Mouse (Mus musculus) adrenal gland, adult 8-10 months (tissue): Measurements from ENCODE around the gene Ube2k. TPM values are rescaled to one million over a fixed set of nuclear protein-coding genes. Genes with fewer than 3 reads are reported as not detected.
A peak's percentile ranks its signal among the peaks of the same experiment; 100 is the strongest.

ENCODE experiments used
- DNase-seq: peaks from one replicate; pipeline ENCODE4 v3.0.0; 2022
- total RNA-seq, 4 experiments: library from RNA; stranded (reverse); gene quantifications; 2 replicates each; pipeline ENCODE4 v1.2.4; 2022

Gene Ube2k
- total RNA-seq, 4 experiments from 2014 or later, result 65.6 to 84.9 (median 75.1) TPM

DNA sequence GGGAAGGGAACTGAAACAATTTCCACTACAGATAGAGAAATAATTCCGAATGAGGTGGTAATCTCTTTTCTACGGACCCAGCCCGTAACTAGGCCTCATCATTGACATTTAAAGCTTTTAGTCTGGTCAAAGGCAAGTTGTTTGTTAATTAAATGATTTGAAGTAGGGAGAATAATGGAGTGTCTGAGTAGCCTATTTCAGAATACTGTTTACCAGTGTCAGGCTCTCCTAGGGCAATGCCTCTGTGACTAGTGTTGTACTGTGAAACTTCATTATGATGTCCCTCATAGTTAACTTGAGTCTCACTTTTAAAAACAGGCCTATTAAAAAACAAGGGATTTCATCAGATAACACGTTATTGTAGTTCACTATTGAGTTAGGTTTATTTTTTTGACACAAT, 1.1 kb downstream of the Ube2k start:
- no peak for DNase-seq

DNA sequence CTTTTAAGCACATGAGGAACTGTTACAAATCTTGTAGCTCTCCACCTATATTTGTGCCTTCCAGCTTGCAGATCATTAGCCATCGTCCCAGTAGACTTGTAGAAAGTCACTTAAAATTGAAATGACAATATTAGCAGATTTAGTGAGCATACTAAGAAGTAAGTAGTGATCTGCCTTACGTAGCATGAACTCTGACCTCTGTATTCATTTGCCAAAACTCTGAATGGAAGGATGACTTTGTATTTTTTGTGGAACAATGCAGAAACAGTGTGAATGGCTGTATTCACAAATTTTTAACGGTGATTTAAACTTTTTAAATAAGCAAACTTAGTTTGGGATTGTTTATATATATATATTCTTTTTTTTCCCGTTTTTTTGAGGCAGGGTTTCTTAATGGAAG, 1.8 kb downstream of the Ube2k start:
- no peak for DNase-seq

GRCm38 (mm10) chr5:65539786-65540185, 2.8 kb downstream of the Ube2k start:
- no peak for DNase-seq

GRCm38 (mm10) chr5:65541889-65542288, 4.9 kb downstream of the Ube2k start:
- DNase-seq, result no peak

- DNase-seq, result no peak
Measured at GRCm38 (mm10) chr5:65543491-65543890, 6.5 kb downstream of the Ube2k start.

GRCm38 (mm10) chr5:65544616-65545015, 7.6 kb downstream of the Ube2k start:
- no peak for DNase-seq

DNA sequence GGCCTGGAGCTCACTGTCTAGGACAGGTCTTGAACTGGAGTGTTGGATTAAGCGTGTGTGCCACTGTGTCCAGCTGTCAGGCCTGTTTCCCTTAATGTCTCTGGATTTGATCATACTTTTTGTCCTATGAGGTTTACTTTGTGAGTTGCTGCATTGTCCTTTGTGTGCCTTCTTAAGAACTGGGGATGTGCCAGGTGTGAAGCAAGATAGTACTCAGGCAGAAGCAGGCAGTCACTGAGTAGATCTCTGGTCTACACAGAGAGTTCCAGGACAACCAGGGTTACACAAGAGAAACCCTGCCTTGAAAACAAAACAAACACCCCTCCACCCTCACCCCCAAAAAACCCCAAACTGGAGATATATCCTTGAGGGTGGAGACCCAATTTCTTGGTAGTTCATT, 12.6 kb downstream of the Ube2k start:
- DNase-seq, result no peak

DNA sequence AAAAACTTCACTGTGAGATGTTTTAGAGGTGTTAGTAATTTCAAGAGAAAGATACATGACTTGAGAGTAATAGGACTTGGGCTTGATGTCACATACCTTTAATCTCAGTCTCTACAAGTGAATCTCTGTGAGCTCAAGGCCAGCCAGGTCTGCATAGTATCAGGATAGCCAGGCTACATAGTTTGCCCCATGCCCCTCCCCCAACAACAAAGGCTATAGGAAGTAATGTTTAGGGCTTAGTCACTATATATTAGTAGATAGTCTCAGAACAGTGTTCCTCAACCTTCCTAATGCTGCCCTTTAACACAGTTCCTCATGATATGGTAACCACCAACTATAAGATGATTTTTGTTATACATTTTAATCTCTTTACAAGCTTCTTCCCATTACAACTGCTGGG, 20.1 kb downstream of the Ube2k start:
- no peak for DNase-seq

DNA sequence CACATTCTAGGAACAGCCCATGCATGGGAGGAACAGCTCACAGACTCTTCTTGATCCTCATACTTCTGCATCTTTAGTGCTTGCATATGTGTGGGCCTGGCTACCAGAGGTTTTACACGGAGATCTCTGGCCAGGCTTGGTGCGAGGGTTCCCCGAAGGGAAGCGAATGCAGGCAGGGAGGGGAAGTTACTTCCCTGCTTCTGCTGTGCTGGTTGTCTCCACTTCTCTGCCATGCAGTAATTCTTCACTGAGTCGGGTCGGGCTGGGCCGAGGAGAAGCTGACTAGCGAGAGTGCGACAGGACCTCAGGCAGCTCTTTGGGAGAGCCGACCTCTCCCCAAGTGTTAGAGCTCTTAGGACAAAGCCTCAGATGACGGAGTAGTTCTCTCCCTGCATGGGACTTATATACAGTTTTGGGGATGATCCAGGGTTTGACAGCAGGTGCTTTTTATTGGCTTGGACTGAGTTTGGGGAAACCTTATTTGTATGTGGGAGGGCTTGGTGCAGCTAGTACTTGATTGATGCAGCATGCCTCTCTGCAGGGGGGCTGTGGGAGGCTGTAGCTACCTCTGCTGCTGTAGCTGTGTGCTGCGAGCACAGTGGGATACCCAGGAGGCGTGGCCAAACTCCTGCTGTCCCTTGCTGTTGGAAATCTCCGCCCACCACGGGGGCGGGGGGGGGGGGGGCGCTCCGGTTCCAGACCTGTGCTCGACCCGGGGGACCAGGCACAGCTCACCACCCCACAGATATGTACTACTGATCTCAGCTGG, 24.3 kb downstream of the Ube2k start:
- DNase-seq, result no peak

DNA sequence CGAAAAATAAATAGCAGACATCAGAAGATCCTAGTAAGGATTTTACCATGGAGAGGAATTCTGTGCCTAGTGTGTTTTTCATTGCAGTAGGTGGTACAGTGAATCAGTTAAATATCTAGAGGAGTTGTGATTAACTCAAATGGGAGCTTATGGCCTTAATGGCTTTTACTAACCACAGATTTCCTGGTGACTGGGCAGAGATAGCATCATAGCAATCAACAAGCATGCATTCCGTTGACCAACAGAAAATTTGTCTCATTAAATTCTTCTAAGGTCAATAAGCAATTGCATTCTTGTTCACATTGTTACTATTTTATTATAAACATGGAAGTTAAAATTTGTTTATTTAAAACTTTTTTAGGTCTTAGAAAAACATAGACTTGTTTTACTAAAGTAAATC, 28.5 kb downstream of the Ube2k start:
- DNase-seq, result no peak

- DNase-seq, result no peak
Measured at GRCm38 (mm10) chr5:65574876-65575275, 37.8 kb downstream of the Ube2k start.

DNA sequence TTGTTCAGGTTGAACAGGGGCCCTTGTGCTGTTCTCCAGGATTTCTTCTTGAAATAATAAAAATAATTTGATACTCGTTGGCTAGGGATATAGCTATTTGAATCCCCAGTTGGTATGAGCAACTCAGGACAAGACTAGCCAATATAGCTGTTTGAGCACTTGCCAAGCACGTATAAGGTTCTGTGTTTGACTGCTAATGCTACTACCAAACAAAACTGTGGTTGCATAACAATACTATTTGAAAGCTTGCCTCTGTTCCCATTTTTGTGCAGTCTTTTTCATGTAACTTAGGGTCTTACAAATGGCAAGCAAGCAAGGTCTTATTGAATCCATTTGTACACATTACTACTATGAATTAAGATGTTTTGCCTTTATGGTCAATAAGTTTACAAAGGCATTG, 38.9 kb downstream of the Ube2k start:
- no peak for DNase-seq

DNA sequence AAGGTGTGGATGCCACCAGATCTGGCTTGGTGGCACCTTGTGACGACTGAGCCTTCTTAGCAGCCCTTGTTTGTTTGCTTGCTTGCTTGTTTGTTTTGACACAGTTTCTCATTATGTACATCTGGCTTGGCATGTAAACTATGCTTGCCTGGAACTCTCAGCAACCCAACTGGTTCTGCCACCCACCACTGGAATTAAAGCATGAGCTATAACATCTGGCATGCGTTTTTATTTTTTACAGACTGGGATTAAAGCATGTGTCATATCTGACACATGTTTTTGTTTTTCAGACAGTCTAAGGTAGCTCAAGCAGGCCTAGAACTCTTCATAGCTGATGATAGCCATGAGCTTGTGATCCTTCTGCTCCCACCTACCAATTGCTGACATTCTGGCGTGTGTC, 41.5 kb downstream of the Ube2k start:
- no peak for DNase-seq

- no peak for DNase-seq
Measured at GRCm38 (mm10) chr5:65586291-65586690, 49.3 kb downstream of the Ube2k start.

- no peak for DNase-seq
Measured at GRCm38 (mm10) chr5:65590199-65590598, 53.2 kb downstream of the Ube2k start.

DNA sequence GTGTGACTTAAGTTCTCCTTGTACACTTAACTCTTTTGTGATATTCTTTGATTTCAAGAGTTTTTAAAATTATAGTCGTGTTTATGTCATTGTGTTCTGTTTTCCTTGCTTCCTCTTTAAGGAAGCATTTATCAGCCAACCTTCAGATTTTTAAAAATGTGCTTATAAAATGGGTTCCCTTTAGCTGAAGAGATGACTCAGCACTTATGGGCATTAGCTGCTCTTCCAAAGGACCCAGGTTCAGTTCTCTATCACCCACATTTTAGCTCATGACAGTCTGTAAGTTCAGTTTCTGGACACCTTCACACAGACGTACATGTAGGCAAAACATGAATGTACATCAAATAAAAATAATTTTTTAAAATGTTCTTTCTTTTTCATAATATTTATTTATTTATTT, 55.4 kb downstream of the Ube2k start:
- DNase-seq, result no peak

- DNase-seq, result no peak
Measured at GRCm38 (mm10) chr5:65599681-65600080, 62.6 kb downstream of the Ube2k start.

GRCm38 (mm10) chr5:65606820-65607219, 69.8 kb downstream of the Ube2k start:
- DNase-seq, result no peak

GRCm38 (mm10) chr5:65609769-65610168, 72.7 kb downstream of the Ube2k start:
- no peak for DNase-seq

DNA sequence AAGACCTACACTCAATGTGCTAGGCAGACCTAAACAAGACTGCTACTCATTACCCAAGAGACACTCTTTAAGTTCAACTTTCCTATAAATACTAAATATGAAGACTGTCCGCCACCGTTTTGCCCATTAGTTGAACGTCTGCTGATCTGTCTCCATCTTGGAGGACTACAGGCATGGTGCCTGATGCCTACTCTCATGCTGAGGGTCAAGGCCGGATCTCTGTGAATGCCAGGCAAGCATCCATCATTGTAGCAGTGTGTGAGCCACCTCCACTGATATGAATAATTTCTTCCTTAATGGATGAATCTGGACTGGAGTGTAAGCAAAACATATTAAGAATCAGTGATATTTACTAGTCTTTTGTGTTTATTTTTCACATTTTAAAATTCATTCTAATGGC, 73.5 kb downstream of the Ube2k start:
- peak; percentile 18 for DNase-seq

DNA sequence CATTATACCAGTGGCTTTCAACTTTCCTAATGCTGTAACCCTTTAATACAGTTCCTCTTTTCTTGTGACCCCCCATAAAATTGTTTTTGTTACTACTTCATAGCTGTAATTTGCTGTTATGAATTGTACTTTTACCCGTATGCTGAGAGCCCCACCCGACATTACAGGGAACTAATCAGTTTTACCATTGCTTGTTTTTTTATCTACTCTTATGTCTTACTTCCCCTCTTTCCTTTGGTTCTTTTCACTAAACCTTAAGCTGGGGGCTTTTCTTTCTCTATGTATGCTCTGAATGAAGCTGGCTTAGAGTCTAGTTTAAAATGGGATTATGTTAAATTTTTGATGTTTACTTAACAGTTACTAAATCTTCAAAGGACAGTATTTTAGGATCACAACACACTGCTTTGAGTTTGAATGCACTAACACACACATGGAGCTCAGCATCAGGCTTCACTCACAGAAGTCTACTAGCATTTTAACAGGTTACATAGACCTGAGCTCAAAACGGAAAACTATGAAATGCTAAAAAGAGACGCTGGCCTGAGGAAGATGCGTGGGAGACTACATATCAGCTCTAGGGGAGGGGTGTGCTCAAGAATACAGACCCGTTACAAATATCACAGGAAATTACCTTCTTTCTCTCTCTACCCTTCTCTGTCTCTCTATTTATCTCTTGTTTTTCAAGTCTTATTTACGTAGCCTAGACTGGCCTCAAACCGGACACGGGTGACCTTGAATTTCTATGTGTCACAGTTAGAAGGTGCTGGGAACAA, 76.3 kb downstream of the Ube2k start:
- no peak for DNase-seq

DNA sequence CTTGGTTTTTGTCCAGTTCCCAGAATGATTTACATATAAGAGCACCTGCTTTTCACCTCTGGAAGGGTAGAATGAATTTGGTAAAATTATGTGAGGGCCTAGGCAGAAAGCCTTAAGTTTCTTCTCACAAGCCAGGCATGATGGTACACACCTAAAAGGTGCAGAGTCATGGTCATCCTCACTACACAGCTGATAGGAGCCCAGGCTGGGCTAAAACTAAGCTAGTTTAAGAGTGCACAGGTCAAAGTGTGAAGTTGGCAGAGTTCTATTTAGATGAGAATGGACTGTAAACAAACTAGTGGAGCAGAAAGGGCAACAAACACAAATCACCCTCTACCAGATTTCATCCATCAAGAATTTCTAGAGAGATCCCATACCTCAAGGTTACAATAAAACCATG, 87.3 kb downstream of the Ube2k start:
- DNase-seq, result no peak

GRCm38 (mm10) chr5:65638896-65639295, 101.9 kb downstream of the Ube2k start:
- DNase-seq, result no peak
